Mouse (Mus musculus) frontal cortex, postnatal 36 days (tissue): ENCODE data around the gene Habp4.

Experiments
- DNase-seq, 2 experiments: peaks; one replicate each; pipeline ENCODE4 v3.0.0; 2022; ENCODE audit warnings: low spot score in 2 of 2

Habp4 gene

DNA sequence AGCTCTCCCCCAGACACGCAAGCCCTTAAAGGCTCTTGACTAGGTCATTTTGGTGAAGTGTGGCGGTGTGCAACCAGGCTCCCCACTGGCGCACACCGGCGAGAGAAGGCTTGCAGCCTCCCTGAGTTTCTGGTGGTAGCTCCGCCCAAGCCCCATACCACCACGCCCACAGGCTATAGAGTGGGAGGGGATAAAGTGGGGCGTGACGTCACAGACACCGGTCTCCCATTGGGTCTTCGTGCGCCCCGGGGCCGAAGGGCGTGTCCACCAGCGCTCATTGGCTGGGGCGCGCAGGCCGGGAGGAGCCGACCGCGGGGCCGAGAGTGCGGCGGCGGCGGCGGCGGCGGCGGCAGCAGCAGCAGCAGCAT lies at the start of gene Habp4:
TSS of gene Habp4 (plus strand) at position 277 of the 368 bp plus-strand sequence.
- peak; percentile 97 to 98 for DNase-seq

DNA sequence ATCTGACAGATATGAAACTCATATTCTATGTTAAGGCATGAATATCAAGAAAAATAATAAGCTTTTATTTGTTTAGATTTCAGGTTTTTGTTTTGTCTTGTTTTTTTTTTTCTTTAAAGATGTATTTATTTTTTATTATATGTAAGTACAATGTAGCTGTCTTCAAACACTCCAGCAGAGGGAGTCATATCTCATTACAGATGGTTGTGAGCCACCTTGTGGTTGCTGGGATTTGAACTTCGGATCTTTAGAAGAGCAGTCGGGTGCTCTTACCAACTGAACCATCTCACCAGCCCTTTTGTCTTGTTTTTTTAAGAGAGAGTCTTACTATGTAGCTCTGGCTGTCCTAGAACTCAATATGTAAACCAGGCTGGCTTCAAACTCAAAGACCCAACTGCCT lies 44.2 kb upstream of the Habp4 start:
- DNase-seq, result no peak

DNA sequence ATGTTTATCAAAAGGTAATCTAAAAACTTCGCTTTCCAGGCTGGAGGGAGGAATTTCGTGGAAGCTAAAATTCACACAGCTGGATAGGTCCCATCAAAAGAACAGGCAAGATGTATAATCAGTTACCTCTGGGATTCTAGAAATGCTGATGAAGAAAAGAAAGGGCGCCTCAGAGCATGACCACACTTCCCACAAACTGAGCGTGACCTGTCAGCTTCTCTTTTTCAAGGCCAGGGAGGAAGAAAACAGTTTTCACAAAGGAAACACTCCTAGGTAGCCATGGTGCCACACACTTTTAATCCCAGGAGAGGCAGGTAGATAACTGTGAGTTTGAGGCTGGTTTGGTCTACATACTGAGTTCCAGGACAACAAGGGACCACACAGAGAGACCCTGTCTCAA lies 40.9 kb upstream of the Habp4 start:
- DNase-seq, result no peak

DNA sequence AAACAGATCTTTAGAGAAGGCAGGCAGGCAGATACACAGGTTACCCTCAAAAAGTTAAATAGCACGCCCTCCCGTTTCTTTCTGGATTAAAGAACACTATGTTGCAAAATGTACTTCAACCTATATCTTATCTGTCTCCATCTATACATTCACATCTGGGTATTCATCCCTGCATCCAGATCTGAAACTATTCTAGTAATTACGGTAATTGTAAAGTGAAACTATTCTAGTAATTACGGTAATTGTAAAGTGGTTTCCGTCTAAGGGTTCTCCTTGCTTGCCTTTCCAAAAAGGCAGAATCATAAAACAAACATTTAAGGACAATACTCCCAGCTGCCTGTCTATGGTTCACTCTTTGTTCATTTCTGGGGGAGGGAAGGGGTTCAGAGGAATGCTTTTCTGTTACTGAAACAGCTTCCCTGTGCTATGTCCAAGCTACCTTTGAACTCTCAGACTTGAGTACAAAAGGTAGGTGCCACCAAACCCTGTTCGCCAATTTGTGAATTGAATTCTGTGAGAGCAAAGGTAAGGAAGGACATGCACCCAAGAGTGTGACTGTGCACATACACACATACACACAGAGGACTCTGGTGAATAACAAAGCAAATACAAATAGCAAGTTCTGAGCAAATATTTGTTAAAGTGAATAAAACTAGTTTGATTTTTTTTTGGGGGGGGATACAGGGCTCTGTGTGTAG lies 38.0 kb upstream of the Habp4 start:
- DNase-seq, result no peak

DNA sequence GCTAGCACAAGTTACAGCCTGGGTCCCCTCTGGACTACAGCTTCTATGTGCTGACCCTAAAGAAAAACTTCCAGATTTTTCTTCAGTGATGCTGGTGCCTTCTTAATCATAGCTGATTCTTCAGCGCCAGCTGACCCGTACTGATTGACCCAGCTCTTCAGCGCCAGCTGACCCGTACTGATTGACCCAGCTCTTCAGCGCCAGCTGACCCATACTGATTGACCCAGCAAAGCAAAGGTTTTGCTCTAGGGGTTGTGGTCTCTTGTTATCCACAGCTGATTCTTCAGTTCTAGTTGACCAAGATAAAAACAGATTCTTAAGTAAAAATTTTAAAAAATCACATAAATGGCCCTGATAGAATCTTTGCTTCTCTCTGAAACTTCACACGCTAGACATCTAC lies 36.7 kb upstream of the Habp4 start:
- DNase-seq, result no peak

DNA sequence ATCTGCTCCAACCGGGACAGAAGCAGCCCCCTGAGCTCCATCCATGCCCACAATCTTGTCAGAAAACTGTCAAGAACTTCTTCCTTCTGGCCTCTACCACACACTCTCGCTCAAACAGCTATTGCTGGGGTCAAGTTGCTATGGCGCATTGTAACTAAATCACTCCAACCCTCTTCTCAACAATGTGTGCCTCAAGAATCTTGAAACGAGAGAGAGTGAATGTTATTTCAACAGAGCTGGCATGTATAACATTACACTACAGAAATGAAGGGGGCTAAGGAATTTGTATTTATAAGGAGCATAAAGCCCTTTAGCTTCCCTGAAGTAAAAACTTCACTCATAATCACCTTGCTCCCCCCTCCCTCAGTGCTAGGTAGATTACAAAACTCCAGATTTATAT lies 35.3 kb upstream of the Habp4 start:
- no peak for DNase-seq

DNA sequence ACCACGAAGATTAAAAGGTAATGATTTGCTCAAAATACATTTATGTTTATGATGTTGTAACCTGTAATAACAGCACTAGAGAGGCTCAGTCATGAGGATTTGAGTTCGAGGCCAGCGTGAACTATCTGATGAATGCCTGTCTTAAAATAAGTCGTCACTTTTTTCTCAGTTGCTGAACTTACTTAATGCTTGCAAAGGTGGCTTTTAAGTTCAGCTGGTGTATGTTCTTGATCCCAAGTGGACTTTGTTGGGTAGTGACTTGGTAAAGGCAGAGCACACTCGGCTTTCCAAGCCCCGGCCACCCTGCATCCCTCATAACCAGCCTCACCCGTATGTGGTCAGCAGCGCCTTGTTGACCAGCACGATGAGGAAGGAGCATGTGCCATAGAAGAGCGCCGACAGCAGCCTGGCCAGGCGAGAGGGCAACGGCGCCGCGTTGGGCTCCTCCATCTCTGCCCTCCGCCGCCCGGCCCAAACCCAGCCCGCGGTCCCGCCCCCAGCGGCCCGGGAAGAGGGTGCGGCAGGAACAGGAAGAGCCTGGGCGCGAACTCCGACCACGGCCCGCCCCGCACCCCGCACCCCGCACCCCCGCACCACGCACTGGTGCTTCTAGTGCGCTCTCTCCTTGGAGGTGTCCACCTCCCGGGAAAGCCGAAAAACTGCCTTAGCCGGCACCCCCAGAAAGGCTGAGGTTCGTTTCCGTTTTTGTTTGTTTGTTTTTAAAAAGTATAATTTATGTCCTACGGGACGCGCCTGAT lies 32.6 kb upstream of the Habp4 start, which contains the start of gene Slc35d2:
TSS of gene Slc35d2 (minus strand) at position 511 of the 758 bp plus-strand sequence.
- no peak for DNase-seq

DNA sequence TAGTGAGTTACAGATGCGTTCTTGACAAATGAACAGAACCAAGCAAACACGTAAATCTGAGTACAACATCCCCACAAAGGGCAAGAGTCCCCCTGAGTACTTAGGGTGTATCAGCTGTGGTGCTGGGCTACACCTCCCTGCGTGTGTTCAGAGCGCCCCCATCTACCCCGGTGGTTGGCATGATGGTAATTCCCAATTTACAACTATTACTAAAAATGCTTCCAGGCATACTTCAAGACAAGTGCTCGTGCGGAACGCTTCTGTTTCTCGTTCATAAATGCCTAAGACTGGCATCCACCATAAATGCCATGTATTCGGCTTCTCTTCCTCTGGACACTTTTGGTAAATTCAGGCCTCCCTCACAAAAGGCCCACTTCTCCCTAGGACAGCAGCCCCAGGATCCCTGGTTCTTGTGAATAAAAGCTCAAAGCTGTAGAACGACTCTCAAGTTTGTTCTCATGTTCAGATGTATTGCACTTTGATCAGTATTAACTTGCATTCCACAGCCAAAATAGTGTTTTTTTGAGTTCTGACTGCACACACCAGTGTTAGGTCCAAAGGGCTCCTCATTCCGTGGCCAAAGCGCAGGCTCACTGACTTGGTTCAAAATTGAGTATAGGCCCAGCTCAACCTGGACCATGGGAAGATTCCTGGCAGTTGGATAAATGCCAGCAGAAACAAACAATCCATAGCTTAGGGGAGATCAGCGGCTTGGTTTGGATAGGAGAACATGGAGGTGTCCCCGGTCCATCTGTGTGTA lies 31.8 kb upstream of the Habp4 start:
- peak in 1 of 2 experiments; percentile 19 for DNase-seq

DNA sequence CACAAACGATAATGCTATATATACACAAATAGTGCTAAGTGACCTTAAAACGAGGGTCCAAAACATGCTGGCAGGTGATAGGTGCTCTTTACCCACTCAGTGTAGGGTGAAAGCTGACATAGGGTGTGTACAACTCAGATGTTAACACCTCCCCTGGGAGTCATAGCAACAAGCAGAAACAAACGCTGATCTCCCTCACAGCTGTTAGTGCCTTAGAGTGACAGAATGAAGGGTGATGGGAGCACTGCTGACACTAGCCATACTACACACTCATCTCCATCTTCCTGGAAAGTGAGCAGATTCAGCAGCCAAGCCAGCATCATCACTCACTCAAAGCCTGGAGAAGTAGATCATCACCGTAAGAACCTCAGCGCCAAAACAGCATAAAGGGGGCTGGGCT lies 11.5 kb upstream of the Habp4 start:
- DNase-seq, result no peak

DNA sequence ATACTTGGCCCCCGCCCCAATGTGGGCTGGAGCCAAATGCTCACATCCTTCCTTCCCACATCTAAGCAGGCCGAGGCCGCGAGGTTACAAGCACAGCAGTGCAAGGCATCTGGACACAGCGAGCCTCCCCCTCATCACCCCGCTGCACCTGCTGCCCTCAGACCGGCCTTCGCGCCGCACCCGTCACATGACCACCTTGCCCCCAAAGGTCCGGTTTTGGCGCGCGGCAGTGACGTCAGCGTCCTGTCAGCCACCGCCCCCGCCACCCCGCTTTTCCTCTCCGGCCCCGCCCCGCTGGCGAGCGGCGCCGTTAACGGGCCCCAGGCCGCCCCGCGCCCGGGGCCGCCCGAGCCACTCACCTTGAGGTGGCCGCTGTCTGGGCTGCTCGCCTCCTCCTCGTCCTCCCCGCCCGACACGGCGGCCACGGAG lies 9.4 kb upstream of the Habp4 start:
- peak; percentile 68 to 80 for DNase-seq

DNA sequence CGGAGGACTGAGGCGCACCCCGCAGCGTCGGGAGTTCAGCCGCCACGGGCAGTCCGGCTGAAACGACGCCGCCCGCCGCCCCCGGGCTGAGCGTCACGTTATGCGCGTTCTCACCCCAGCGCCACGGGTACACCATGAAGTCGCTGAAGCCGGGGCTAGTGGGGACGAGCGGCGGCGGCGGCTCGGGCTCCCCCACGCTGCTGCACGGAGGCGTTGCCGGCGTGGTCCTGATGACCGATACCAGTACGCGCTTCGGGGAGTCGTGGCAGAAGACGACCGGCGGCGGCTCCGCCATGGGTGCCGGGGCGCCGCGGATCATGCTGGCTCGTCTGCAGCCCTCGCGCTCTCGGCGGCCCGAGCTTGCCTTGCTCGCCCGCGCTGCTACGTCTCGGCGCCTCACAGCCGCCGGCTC lies 8.9 kb upstream of the Habp4 start:
- DNase-seq, result peak; percentile 46 to 66

DNA sequence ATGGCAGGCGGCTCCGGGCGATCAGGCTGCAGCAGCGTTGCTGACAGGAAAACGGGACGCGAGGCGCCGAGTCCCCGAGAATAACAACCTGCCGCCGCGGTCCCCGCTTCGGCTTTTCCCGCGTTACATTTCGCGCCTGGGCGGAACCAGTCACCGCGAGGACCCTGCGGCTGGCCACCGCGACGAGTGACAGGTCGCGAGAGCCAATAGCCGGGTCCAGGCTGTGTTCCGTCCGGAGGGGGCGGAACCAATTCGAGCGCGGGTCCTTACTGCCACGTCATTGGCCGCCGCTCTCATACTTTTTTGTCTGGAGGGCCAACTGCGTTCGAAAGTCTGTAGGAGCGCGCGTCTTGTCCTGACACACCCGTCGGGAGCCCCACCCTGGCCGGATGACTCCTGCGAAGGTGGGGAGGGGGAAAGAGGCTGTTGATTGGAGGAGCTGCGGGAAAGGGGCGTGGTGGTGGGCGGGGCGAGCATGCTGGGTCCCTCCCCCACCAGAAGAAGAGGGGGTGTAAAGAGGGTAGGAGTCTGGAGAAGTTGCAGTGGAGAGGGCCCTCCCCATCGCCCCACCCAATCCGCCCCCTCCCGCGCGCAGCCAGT lies 8.4 kb upstream of the Habp4 start, which contains the start of gene Zfp367:
TSS of gene Zfp367 (minus strand) at position 120 of the 600 bp plus-strand sequence.
- DNase-seq, result peak; percentile 93 to 97

DNA sequence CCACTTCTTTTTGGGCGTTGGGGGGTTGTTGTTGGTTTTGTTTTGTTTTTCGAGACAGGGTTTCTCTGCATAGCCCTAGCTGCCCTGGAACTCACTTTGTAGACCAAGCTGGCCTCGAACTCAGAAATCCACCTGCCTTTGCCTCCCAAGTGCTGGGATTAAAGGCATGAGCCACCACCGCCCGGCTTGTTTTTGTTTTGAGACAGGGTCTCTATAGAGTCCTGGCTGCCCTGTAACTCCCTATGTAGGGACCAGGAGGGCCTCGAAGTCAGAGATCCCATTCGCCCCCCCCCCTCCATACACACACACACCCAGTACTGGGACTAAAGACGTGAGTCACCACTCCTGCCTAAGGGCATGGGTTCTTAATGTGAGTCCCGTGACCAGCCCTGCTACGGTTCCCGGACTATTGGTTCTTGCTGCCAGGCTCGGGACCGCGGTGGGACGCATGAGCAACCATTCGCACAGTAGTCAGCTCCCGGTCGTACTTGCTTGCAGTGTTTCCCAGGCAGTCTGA lies 7.8 kb upstream of the Habp4 start:
- DNase-seq, result no peak

DNA sequence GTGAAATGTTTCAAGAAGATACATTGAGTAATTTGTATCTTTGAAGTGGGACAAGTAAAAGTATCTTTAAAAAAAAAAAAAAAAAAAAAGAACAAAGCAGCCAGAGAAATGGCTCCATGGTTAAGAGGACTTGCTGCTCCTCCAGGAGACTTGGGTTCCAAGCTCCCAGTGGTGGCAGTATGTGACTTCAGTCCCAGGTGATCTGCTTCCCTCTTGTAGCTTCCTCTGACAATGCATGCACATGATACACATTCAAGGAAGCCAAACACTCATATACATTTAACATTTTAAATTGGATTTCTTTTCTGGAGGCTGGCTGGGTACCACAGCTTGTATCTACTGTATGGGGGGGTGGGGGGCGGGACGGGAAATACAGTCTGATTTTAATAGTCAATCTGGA lies 7.0 kb upstream of the Habp4 start:
- no peak for DNase-seq

DNA sequence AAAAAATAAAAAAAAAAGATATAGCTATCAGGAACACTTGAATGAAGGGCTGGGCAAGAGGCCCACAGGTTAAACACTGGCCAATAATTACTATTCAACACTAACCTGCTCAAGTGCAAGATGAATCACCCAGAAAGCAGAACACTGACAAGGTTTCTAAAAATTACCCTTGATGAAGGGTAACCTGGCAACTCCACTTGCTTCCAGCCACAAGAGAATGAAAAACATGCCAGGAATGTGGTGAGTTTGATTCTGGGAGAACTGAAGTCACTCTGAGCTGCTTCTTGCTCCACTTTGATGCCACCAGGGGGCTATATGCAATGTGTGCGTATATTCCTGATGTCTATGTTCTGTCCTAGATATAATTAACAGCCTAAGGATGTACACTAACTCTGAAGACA lies 6.5 kb upstream of the Habp4 start:
- DNase-seq, result no peak

DNA sequence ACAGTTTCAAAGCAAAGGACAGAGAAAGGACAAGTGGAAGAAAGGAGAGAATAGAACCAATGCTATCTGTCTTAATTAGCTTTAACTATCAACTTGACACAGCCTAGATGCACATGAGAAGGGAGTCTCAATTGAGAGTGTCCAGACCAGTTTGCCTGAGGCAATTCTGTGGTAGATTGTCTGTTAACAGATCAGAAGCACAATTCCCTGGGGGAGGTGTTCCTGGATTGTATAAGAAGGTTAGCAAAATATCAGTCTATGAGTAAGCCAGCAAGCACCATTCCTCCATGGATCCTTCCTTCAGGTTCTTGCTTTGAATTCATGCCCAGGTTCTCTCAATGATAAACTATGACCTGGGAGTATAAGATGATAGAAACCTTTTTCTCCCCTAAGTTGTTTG lies 4.7 kb upstream of the Habp4 start:
- no peak for DNase-seq

DNA sequence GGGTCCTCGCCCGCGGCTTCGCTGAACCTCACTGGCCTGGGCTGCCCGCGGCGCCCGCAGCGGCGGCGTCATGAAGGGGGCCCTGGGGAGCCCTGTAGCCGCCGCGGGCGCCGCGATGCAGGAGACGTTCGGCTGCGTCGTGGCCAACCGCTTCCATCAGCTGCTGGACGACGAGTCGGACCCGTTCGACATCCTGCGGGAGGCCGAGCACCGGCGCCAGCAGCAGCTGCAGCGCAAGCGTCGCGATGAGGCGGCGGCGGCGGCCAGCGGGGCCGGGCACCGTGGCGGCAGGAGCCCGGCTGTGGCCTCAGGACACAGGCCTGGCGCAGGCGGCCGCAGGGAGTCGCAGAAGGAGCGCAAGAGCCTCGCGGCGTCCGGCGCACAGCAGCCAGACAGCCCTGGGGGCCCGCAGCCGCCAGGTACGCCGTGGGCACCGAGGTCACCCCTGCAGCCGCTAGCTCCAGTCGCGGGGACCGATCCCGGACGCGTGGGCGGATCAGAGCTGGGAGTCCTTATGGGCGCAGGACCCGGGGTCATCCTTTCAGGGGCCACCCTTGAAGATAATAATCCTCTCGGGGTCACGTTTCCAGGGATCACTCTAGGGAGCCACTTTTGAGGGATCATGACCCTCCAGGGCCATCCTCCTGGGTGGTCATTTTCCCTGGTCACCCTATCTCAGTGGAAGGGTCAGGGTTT lies 440 bp downstream of the Habp4 start:
- DNase-seq, result peak; percentile 38

DNA sequence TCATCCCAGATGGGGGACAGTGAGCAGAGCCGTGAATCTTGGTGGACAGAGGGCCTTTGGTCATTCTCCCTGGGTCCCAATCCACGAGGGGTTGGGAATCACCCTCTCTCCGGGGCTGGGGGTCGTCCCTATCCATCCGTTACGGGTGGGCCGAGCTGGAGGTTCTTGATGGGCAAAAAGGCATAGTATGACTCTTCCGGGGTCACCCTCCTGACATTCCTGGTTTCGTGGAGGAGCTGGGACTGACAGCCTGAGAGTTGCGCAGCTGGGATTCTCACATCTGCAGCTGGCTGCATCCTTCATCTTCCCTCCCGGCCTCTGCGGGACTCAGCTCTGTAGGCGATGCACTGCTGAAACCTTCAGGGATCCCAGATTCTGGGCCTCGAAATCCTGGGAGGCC lies 1.0 kb downstream of the Habp4 start:
- DNase-seq, result peak; percentile 24 to 40

DNA sequence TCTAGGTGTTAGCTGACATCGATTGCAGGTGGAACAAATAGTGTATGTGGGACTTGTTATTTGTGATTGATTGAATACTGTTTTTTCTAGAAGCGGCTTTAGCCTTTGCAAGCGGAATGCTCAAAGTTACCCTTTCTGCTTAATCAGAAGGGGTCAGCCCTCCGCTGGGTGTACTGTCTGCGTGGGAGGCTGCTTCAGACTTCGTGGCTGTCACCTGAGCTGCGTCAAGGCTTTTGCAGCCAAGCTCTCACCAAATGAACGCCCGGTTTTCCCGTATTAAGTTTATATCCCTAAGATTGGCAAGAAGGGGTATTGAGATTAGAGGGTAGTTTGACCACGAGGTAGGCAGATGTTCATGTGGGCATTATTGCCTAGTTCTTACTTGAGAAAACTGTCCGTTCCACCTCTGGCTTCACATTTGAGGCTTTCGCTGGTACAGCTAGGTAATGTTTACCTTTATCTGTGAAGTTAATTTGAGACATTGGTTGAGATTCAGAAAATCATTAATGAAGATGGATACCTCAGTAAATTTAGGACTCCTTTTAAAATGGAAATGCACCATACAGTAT lies 1.6 kb downstream of the Habp4 start:
- no peak for DNase-seq

DNA sequence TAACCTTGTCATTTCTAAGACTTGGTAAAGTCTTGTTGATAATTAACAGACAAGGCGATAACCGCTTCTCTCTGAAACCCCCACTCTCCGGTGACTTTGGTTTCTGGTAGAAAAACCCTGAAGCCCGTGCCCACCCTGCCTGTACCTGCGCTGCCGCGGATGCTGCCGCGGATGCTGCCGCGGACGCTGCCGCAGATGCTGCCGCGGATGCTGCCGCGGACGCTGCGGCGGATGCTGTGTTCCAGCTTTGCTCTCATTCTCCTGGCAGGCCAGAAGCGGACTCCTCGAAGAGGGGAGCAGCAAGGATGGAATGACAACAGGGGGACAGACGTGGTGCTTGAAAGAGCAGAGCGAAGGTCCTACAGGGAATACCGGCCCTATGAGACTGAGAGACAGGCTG lies 8.1 kb downstream of the Habp4 start:
- no peak for DNase-seq

DNA sequence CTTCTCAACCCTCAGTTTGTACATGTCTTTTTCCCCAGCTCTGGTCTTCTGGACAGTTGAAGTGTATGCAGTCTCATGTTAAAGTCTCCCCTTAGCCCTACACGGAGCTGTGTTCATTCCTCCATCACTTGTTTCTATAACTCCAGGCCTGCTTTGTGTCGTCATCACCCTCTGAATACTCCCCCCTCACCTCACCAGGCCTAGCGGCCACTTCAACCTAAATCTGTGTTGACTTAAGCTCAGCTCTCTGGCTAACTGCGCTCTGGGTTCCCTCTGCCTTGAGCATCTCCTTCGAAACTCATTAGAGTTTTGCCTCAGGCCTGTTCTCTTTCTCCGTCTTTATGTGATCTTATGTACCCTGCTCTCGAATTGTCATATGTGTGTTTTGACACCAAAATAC lies 16.4 kb downstream of the Habp4 start:
- DNase-seq, result no peak
